Mouse (Mus musculus): ENCODE measurements around the gene Crb2. TPM values are rescaled to one million over a fixed set of nuclear protein-coding genes. Genes with fewer than 3 reads are reported as not detected.

The Crb2 gene
- polyA plus RNA-seq, 1 experiment from 2014 or later, result 0.51 TPM

GRCm38 (mm10) chr2:37818761-37819525, 42.9 kb downstream of the Crb2 start:
- Histone ChIP-seq H3K27ac (ENCODE audit: low read depth, low read length) (no peak overlapping the region), H3K9me3 (ENCODE audit: control insufficient read depth) (no peaks in the 10 kb centered on the region), H3K36me3 (ENCODE audit: control insufficient read depth, insufficient read depth) (peaks cover 14% of the 10 kb centered on the region), H3K9ac (ENCODE audit: low read depth, low read length) (no peak overlapping the region), H3K4me3 (ENCODE audit: low read depth, low read length) (no peak overlapping the region), H3K27me3 (replicated peaks; ENCODE audit: control insufficient read depth, insufficient read depth, low read length) (no peaks in the 10 kb centered on the region), H3K4me1 (replicated peaks; ENCODE audit: control insufficient read depth, insufficient read depth, low read length) (no peaks in the 10 kb centered on the region), H3K4me2 (replicated peaks; ENCODE audit: low read depth) (no peak overlapping the region)
- 27% methylated on average over 5 of the region's 5 CpGs for WGBS
- no peak for TF ChIP-seq CTCF (IDR thresholded peaks at IDR 0.05; ENCODE audit: low read depth)
- no peak for ATAC-seq

DNA sequence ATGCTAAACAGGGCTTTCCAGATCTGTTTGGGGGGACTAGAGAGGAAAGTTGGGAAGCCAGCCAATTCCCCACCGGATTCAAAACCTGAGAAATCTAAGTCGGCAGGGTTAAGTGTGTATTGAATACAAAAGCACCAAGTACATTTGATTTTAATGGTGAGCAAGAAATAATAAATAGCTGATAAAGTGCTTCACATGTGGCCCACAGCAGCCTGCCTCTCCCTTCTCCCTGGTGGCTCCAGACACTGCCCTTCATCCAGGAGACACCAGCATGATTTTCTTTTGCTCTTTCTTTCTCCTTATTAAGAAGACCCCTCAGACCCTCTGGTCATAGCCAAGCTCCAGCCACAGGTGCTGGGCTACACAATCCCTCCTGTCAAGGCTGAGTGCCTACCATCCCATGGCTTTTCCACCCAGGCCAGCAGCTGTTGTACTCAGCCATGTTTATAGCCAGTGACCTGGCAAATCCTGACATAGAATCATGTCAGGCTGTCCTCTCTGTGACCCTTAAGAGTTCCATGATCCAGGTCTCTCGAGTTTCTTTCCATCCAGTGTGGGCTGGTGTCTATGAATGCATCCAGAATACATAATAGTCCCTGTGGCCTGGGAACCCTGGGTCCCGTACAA, 43.6 kb downstream of the Crb2 start:
- H3K4me1 ChIP-seq (replicated peaks; ENCODE audit: control insufficient read depth, insufficient read depth, low read length), result no peaks in the 10 kb centered on the region
- 59% methylated on average over 4 of the region's 4 CpGs for WGBS
- H3K9me3 ChIP-seq (ENCODE audit: control insufficient read depth), result no peaks in the 10 kb centered on the region
- no peak overlapping the region for H3K9ac ChIP-seq (ENCODE audit: low read depth, low read length)
- no peak for ATAC-seq
- H3K27me3 ChIP-seq (replicated peaks; ENCODE audit: control insufficient read depth, insufficient read depth, low read length), result no peaks in the 10 kb centered on the region
- H3K36me3 ChIP-seq (ENCODE audit: control insufficient read depth, insufficient read depth), result peaks cover 14% of the 10 kb centered on the region
- no peak for TF ChIP-seq CTCF (IDR thresholded peaks at IDR 0.05; ENCODE audit: low read depth)
- H3K4me2 ChIP-seq (replicated peaks; ENCODE audit: low read depth), result no peak overlapping the region
- H3K4me3 ChIP-seq (ENCODE audit: low read depth, low read length), result no peak overlapping the region
- H3K27ac ChIP-seq (ENCODE audit: low read depth, low read length), result no peak overlapping the region

DNA sequence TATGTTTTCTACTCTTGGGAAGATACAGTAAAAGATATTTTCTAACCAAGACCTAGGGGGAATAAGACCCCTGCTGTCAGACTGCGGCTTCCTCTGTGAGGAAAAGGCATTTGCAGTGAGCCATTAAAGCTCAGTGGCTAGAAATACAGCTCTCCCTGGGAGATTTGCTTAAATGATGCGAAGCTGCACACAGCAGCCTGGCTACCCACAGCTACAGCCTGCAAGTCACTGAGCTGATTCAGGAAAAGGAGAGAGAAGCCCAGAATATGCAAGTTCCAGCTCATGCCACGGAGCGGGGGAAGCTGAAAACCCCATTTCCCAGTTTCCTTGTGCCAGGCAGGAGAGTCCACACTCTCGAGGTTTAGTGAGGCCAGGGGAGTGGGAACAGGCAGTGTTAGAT, 46.1 kb downstream of the Crb2 start:
- TF ChIP-seq CTCF (IDR thresholded peaks at IDR 0.05; ENCODE audit: low read depth), result no peak
- H3K27me3 ChIP-seq (replicated peaks; ENCODE audit: control insufficient read depth, insufficient read depth, low read length), result no peaks in the 10 kb centered on the region
- H3K4me1 ChIP-seq (replicated peaks; ENCODE audit: control insufficient read depth, insufficient read depth, low read length), result no peaks in the 10 kb centered on the region
- peaks cover 6% of the 10 kb centered on the region; the same call in 1 of the 2 replicates for H3K36me3 ChIP-seq (ENCODE audit: control insufficient read depth, insufficient read depth)
- H3K27ac ChIP-seq (ENCODE audit: low read depth, low read length), result no peak overlapping the region
- no peak for ATAC-seq
- WGBS, result 83% methylated on average over 5 of the region's 5 CpGs
- no peak overlapping the region for H3K4me2 ChIP-seq (replicated peaks; ENCODE audit: low read depth)
- no peak overlapping the region for H3K4me3 ChIP-seq (ENCODE audit: low read depth, low read length)
- H3K9me3 ChIP-seq (ENCODE audit: control insufficient read depth), result no peaks in the 10 kb centered on the region
- H3K9ac ChIP-seq (ENCODE audit: low read depth, low read length), result no peak overlapping the region

DNA sequence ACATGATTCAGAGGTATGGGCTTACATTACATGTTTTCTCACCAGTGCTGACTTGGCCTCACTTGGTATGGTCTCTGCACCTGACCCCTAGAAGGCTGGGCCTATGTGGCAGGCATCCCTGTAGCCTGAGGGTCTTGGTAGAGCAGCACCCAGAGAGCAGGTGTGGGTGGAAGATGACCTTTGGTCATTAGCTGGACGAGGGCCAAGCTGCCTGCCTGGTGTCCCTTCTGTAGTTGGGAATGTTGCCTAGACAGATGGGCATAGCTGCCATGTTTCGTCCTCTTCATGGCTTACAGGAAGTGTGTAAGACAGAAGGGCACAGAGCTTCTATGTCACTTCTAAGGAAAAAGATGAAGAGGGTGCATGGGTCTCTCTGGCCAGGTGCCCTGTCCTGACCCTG, 47.8 kb downstream of the Crb2 start:
- 77% methylated on average over 2 of the region's 2 CpGs for WGBS
- H3K9me3 ChIP-seq (ENCODE audit: control insufficient read depth), result no peaks in the 10 kb centered on the region
- H3K4me1 ChIP-seq (replicated peaks; ENCODE audit: control insufficient read depth, insufficient read depth, low read length), result no peaks in the 10 kb centered on the region
- H3K27me3 ChIP-seq (replicated peaks; ENCODE audit: control insufficient read depth, insufficient read depth, low read length), result no peaks in the 10 kb centered on the region
- TF ChIP-seq CTCF (IDR thresholded peaks at IDR 0.05; ENCODE audit: low read depth), result no peak
- no peak for ATAC-seq
- H3K9ac ChIP-seq (ENCODE audit: low read depth, low read length), result no peak overlapping the region
- peaks cover 8% of the 10 kb centered on the region; the same call in 1 of the 2 replicates for H3K36me3 ChIP-seq (ENCODE audit: control insufficient read depth, insufficient read depth)
- no peak overlapping the region for H3K4me3 ChIP-seq (ENCODE audit: low read depth, low read length)
- H3K27ac ChIP-seq (ENCODE audit: low read depth, low read length), result no peak overlapping the region
- H3K4me2 ChIP-seq (replicated peaks; ENCODE audit: low read depth), result no peak overlapping the region

- Histone ChIP-seq H3K27me3 (replicated peaks; ENCODE audit: control insufficient read depth, insufficient read depth, low read length) (no peaks in the 10 kb centered on the region), H3K9ac (ENCODE audit: low read depth, low read length) (no peak overlapping the region), H3K4me3 (ENCODE audit: low read depth, low read length) (no peak overlapping the region), H3K9me3 (ENCODE audit: control insufficient read depth) (no peaks in the 10 kb centered on the region), H3K36me3 (ENCODE audit: control insufficient read depth, insufficient read depth) (peaks cover 5% of the 10 kb centered on the region; the same call in 1 of the 2 replicates), H3K4me1 (replicated peaks; ENCODE audit: control insufficient read depth, insufficient read depth, low read length) (no peaks in the 10 kb centered on the region), H3K4me2 (replicated peaks; ENCODE audit: low read depth) (no peak overlapping the region), H3K27ac (ENCODE audit: low read depth, low read length) (no peak overlapping the region)
- TF ChIP-seq CTCF (IDR thresholded peaks at IDR 0.05; ENCODE audit: low read depth), result no peak
- no peak for ATAC-seq
- 82% methylated on average over 9 of the region's 9 CpGs for WGBS
These were observed 53.8 kb downstream of the Crb2 start for GRCm38 (mm10) chr2:37829758-37830275.

DNA sequence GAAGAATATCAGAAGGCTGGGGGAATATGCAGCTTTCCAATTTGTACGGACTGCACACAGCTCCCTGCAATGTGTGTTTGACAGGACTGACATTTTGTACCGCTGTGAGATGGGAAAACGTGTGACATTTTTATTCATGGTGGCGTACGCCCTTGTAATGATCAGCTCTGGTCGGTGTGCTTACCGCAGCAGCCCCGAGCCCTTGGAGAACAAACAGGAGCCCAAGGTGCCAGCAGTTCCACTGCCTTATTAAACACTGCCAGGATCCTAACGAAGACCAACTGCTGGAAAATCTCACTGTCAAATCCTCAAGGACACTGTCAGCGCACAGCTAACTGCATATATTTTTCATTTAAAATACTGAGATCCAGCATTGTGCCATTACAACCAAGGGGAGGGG, 56.2 kb downstream of the Crb2 start:
- Histone ChIP-seq H3K9ac (ENCODE audit: low read depth, low read length) (no peak overlapping the region), H3K4me3 (ENCODE audit: low read depth, low read length) (no peak overlapping the region), H3K4me2 (replicated peaks; ENCODE audit: low read depth) (no peak overlapping the region), H3K27me3 (replicated peaks; ENCODE audit: control insufficient read depth, insufficient read depth, low read length) (no peaks in the 10 kb centered on the region), H3K27ac (ENCODE audit: low read depth, low read length) (no peak overlapping the region), H3K4me1 (replicated peaks; ENCODE audit: control insufficient read depth, insufficient read depth, low read length) (no peaks in the 10 kb centered on the region), H3K36me3 (ENCODE audit: control insufficient read depth, insufficient read depth) (peaks cover 5% of the 10 kb centered on the region; the same call in 1 of the 2 replicates), H3K9me3 (ENCODE audit: control insufficient read depth) (no peaks in the 10 kb centered on the region)
- ATAC-seq, result no peak
- WGBS, result 81% methylated on average over 10 of the region's 10 CpGs
- TF ChIP-seq CTCF (IDR thresholded peaks at IDR 0.05; ENCODE audit: low read depth), result no peak
